Mouse (Mus musculus) kidney, adult 2 months (tissue): ENCODE data around the gene Tspan31. TPM values are rescaled to one million over a fixed set of nuclear protein-coding genes. Genes with fewer than 3 reads are reported as not detected.

Experiments used
- DNase-seq: peaks from one replicate; pipeline ENCODE4 v3.0.0; 2021
- H3K27ac ChIP-seq: fragments of 200-500 bp; 2 replicates; pipeline ENCODE4 v1.5.1; 2012; ENCODE audit warnings: low read depth, low read length, control low read depth, inconsistent platforms; ENCODE audit not compliant: insufficient read depth
- H3K27me3 ChIP-seq: fragments of 200-500 bp; replicated peaks from 2 replicates; pipeline ENCODE4 v1.6.1; 2012; ENCODE audit warnings: mild to moderate bottlenecking, moderate library complexity, low read length, inconsistent platforms; ENCODE audit not compliant: control insufficient read depth, insufficient read depth
- H3K36me3 ChIP-seq: fragments of 200-500 bp; 2 replicates; pipeline ENCODE4 v1.6.1; 2012; ENCODE audit warnings: mild to moderate bottlenecking, moderate library complexity, low read length, inconsistent platforms; ENCODE audit not compliant: control insufficient read depth, insufficient read depth
- H3K4me1 ChIP-seq: fragments of 200-500 bp; 2 replicates; pipeline ENCODE4 v1.6.1; 2011; ENCODE audit warnings: low read length; ENCODE audit not compliant: control insufficient read depth, insufficient read depth
- H3K4me3 ChIP-seq: fragments of 200-500 bp; 2 replicates; pipeline ENCODE4 v1.5.1; 2011; ENCODE audit warnings: mild to moderate bottlenecking, low read depth, low read length, control low read depth; ENCODE audit not compliant: insufficient read depth
- CTCF ChIP-seq: fragments of 200-500 bp; conservative IDR thresholded peaks from 2 replicates; pipeline ENCODE4 v1.5.1; 2011; ENCODE audit warnings: low read depth, mild to moderate bottlenecking, control low read depth, low read length, moderate library complexity, mixed read lengths; ENCODE audit not compliant: insufficient read depth, insufficient read length
- POLR2A ChIP-seq: fragments of 200-500 bp; IDR thresholded peaks from one replicate; pipeline ENCODE4 v1.6.1; 2011; ENCODE audit warnings: low read depth, low read length, control low read depth
- WGBS: fragments of 180-500 bp; shearing (Covaris S2); methylation state at CpG from one replicate; pipeline ENCODE4 v1.1.7; 2018; 5-methylcytosine and 5-hydroxymethylcytosine counted together
- polyA plus RNA-seq: library from polyadenylated mRNA; depleted of rRNA; stranded (reverse); fragments of >200 nt; gene quantifications from 2 replicates; pipeline ENCODE4 v1.2.3, GENCODE M21; 2012

Gene Tspan31
- polyA plus RNA-seq, 1 experiment, result 117 TPM

DNA sequence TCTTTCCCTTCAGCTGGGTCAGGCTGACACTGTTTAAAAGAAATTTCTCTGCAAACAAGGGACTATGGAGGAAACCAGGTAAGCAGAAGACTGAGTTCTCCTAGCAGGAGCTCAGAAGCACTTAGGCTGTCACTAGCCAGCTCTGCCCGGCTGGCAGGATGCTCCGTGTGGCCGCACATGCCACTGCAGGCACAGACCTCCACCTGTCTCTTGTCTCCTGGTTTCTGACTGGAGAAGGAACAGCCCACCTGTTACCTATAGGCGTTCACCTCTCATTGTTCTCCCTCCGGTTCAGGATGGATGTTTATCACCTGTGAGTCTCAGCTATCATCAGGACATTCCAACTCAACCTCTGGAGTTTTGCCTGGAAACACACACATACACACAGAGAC is 13.8 kb upstream of the Tspan31 start:
- WGBS, result 40% methylated on average over 5 of the region's 5 CpGs
- no peak for DNase-seq
- Histone ChIP-seq H3K36me3 (no peaks in the 10 kb centered on the region), H3K4me1 (no peaks in the 10 kb centered on the region), H3K4me3 (no peak overlapping the region), H3K27ac (no peak overlapping the region), H3K27me3 (peaks cover 5% of the 10 kb centered on the region)
- no peak for TF ChIP-seq POLR2A
- TF ChIP-seq CTCF, result no peak

DNA sequence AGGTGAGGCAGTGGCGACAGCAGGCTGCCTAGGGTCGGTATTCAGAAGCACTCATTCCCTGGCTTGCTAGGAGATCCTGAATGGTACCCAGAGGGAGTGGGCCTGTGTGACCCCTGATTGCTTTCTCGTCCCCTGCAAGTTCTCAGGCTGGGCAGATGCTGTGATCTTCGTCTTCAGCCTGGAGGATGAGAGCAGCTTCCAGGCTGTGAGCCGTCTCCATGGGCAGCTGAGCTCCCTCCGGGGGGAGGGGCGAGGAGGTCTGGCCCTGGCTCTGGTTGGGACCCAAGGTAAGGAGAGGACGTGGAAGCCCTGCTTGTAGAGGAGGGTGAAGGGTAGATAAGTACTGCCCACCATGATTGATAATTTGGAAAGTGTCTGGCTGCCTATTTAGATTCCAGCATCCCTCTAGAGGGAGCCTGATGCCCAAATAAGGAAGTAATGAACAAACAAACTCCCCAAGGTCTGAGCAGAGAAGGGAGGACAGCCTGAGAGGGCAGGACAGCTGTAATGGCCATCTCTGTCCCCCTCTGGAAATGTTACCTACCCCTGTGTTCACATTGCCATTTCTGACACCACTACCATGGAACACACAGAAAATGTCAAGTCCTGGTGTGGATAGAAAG is 13.3 kb upstream of the Tspan31 start:
- Histone ChIP-seq H3K4me1 (0 out of 2 replicates have a peak, but pooled peaks cover under 1% of the 10 kb centered on the region), H3K4me3 (no peak overlapping the region), H3K27ac (no peak overlapping the region), H3K36me3 (no peaks in the 10 kb centered on the region), H3K27me3 (peaks cover 5% of the 10 kb centered on the region)
- DNase-seq, result no peak
- 46% methylated on average over 8 of the region's 8 CpGs for WGBS
- TF ChIP-seq CTCF, result no peak
- no peak for TF ChIP-seq POLR2A

DNA sequence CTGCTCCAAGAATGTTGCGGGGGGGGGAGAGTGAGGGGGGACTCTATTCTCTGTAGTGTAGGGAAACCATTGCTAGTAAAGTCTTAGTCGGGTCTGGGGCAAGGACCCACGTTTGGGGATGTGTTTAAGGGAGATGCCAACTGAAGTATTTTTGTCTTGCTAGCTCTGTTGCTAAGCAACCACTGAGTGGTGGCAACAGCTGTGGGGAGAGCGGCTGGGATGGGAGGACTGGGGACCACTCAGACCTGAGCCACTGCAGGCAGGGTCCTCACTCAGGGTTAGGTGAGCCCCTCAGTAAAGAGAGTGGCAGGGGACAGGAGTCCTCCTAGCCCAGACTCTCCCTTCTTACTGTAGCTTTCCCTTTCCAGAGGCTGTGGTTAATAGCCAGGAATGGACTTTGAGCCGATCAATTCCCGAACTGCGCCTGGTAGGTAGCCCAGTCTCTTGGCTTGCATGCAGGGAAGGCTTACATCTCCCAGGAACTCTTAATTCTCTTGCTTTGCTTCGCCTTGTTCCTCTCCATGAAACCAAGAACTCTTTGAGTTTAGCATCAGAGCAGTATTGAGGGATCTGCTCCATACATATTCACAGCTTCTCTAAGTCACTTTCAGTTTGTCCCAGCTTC is 12.0 kb upstream of the Tspan31 start:
- H3K4me1 ChIP-seq, result 0 out of 2 replicates have a peak, but pooled peaks cover 2% of the 10 kb centered on the region
- H3K36me3 ChIP-seq, result no peaks in the 10 kb centered on the region
- DNase-seq, result no peak
- TF ChIP-seq POLR2A, result no peak
- TF ChIP-seq CTCF, result no peak
- no peak overlapping the region for H3K27ac ChIP-seq
- WGBS, result 39% methylated on average over 8 of the region's 8 CpGs
- no peak overlapping the region for H3K4me3 ChIP-seq
- H3K27me3 ChIP-seq, result peaks cover 7% of the 10 kb centered on the region

DNA sequence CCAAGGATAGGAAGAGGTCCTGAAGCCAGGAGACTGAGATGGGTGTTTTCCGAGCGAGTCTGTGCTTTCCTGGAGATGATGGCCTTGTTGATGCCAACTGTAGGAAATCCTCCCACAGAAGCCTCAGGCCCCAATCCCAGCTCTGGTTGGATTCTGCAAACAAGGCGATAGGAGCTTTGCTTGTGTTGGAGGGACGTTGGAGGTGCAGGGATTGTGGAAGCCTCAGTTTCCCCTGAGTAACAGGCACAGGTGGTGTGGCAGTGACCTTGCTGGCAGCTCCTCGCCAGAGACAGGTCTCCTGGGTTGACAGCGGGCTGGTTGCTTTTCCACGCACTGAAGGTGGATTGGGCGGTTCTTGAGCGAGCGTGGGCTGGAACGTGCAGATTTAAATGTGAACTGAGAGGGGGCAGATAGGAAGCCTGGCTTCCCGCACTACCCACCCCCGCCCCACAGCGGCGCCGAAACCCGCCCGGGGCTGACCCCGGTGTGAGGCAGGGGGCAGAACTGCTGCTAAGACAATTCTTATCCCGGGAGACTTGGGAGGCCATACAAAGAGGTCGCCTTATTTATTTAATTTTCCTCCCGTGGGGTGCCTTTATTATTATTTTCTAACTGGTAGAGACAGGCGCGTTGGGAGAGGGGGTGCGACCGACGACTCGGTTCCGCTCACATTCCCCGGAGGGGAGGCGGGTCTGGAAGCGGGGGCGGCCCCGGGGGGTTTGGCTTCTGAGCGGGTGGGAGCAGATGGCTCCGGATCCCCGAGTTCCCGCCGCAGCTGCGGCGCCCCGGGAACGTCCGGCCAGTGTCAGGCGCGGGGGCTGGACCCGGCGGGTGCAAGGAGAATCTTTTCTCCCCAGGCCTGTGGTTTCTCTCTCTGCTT is 11.1 kb upstream of the Tspan31 start:
- Histone ChIP-seq H3K27me3 (peaks cover 7% of the 10 kb centered on the region), H3K36me3 (no peaks in the 10 kb centered on the region), H3K4me1 (0 out of 2 replicates have a peak, but pooled peaks cover 2% of the 10 kb centered on the region), H3K4me3 (0 out of 2 replicates have a peak overlapping the region, but pooled peaks have one; percentile 13), H3K27ac (no peak overlapping the region)
- WGBS, result 7% methylated on average over 48 of the region's 48 CpGs
- DNase-seq, result no peak
- TF ChIP-seq CTCF (no peak), POLR2A (no peak)

DNA sequence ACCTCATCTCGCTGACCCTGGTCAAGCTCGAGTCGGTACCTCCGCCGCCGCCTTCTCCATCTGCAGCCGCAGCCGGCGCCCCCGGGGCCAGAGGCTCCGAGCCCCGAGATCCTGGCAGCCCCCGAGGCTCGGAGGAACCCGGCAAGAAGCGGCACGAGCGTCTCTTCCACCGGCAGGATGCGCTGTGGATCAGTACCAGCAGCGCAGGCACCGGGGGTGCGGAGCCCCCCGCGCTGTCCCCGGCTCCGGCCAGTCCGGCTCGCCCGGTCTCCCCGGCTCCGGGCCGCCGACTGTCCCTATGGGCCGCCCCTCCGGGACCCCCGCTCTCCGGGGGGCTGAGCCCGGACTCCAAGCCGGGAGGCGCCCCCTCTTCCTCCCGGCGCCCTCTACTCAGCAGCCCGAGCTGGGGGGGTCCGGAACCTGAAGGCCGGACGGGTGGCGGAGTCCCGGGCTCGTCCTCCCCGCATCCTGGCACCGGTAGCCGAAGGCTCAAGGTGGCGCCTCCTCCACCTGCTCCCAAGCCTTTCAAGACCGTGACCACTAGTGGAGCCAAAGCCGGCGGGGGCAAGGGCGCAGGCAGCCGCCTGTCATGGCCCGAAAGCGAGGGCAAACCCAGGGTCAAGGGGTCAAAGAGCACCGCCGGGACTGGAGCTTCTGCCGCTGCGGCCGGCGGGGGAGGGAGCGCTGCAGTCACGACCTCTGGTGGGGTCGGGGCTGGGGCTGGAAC is 9.8 kb upstream of the Tspan31 start:
- 5% methylated on average over 67 of the region's 70 CpGs for WGBS
- no peak for DNase-seq
- peaks cover 7% of the 10 kb centered on the region for H3K27me3 ChIP-seq
- TF ChIP-seq POLR2A (no peak), CTCF (peak; percentile 14; the same call in 1 of the 2 replicates)
- peak overlapping the region; percentile 31 for H3K4me3 ChIP-seq
- H3K4me1 ChIP-seq, result 0 out of 2 replicates have a peak, but pooled peaks cover 2% of the 10 kb centered on the region
- H3K27ac ChIP-seq, result no peak overlapping the region
- no peaks in the 10 kb centered on the region for H3K36me3 ChIP-seq

- Histone ChIP-seq H3K27me3 (peaks cover 7% of the 10 kb centered on the region), H3K4me3 (peak overlapping the region; percentile 31), H3K36me3 (no peaks in the 10 kb centered on the region), H3K4me1 (0 out of 2 replicates have a peak, but pooled peaks cover 2% of the 10 kb centered on the region), H3K27ac (no peak overlapping the region)
- WGBS, result 8% methylated on average over 40 of the region's 49 CpGs
- TF ChIP-seq CTCF (no peak), POLR2A (no peak)
- no peak for DNase-seq
Measured at GRCm38 (mm10) chr10:127078677-127079575, 8.9 kb upstream of the Tspan31 start.
